Mouse (Mus musculus) heart, embryonic 15.5 days (tissue): ENCODE results near the gene Ttc28. TPM values are rescaled to one million over a fixed set of nuclear protein-coding genes. Genes with fewer than 3 reads are reported as not detected.

Experiments
- ATAC-seq: fragments of 200-750 bp; cut with Nextera tagmentation; replicated peaks from 2 replicates; pipeline ENCODE4 v1.8.0; 2017; ENCODE audit warnings: low read depth, moderate TSS enrichment; ENCODE audit not compliant: insufficient number of reproducible peaks, insufficient read depth, low FRiP score
- H3K27ac ChIP-seq: fragments of 300-500 bp; sonication (generic); 2 replicates; pipeline ENCODE4 v1.5.1; 2015; ENCODE audit warnings: mild to moderate bottlenecking, inconsistent platforms
- H3K27me3 ChIP-seq: fragments of 300-500 bp; sonication (generic); 2 replicates; pipeline ENCODE4 v1.6.1; 2015; ENCODE audit warnings: inconsistent platforms
- H3K36me3 ChIP-seq: fragments of 300-500 bp; sonication (generic); 2 replicates; pipeline ENCODE4 v1.6.1; 2015; ENCODE audit warnings: mild to moderate bottlenecking, inconsistent platforms
- H3K4me1 ChIP-seq: fragments of 300-500 bp; sonication (generic); replicated peaks from 2 replicates; pipeline ENCODE4 v1.6.1; 2015; ENCODE audit warnings: inconsistent platforms
- H3K4me2 ChIP-seq: fragments of 300-500 bp; sonication (generic); 2 replicates; pipeline ENCODE4 v1.6.1; 2015; ENCODE audit warnings: inconsistent platforms, mild to moderate bottlenecking, moderate library complexity
- H3K4me3 ChIP-seq: fragments of 300-500 bp; sonication (generic); 2 replicates; pipeline ENCODE4 v1.5.1; 2015; ENCODE audit warnings: mild to moderate bottlenecking, inconsistent platforms
- H3K9ac ChIP-seq: fragments of 300-500 bp; sonication (generic); 2 replicates; pipeline ENCODE4 v1.6.1; 2015; ENCODE audit warnings: mild to moderate bottlenecking, inconsistent platforms
- H3K9me3 ChIP-seq: fragments of 300-500 bp; sonication (generic); replicated peaks from 2 replicates; pipeline ENCODE4 v1.6.1; 2016; ENCODE audit warnings: inconsistent platforms
- WGBS: fragments of 180-500 bp; shearing (Covaris S2); methylation state at CpG from one replicate; pipeline ENCODE4 v1.1.7; 2015; ENCODE audit warnings: mixed read lengths; 5-methylcytosine and 5-hydroxymethylcytosine counted together
- polyA plus RNA-seq: library from polyadenylated mRNA; unstranded; fragments of >200 nt; fragmentation: Nextera tagmentation; extraction: Ambion mirVana; gene quantifications from 2 replicates; pipeline ENCODE4 v1.2.1, GENCODE M21; 2015

Gene Ttc28
- polyA plus RNA-seq, 1 experiment from 2014 or later = 5.8 TPM

DNA sequence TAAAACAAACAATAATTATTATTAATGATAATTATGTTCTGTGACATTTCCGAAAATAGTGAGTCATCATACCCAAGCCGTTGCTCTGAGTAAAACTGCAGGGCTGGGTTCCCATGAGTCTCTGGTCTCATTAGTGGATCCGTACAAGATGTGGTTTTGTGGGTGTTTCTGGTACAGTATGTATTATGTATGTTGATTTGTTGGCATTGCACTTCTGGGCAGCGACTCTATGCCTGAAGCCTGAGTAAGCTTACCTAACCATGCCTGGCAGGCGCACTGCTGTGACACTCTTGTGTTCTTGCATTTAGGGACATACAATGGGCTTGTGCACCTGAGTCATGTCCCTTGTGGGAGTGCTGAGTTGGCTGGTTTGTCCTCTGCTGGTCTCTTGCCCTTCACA, 190.3 kb downstream of the Ttc28 start:
- Histone ChIP-seq H3K27me3 (peaks cover 11% of the 10 kb centered on the region; the same call in 1 of the 2 replicates), H3K4me3 (no peak overlapping the region), H3K36me3 (no peaks in the 10 kb centered on the region), H3K4me2 (no peak overlapping the region), H3K9ac (no peak overlapping the region), H3K4me1 (peaks cover 10% of the 10 kb centered on the region), H3K9me3 (no peaks in the 10 kb centered on the region), H3K27ac (no peak overlapping the region)
- ATAC-seq = no peak
- 84% methylated on average over 5 of the region's 5 CpGs for WGBS

GRCm38 (mm10) chr5:111070361-111070760, 190.8 kb downstream of the Ttc28 start:
- no peak for ATAC-seq

GRCm38 (mm10) chr5:111073316-111073736, 193.7 kb downstream of the Ttc28 start:
- 0 out of 2 replicates have a peak, but pooled peaks have one; percentile 35 for ATAC-seq
- peaks cover 9% of the 10 kb centered on the region; the same call in 1 of the 2 replicates for H3K27me3 ChIP-seq
- no peak overlapping the region for H3K27ac ChIP-seq
- H3K4me2 ChIP-seq = no peak overlapping the region
- no peak overlapping the region for H3K4me3 ChIP-seq
- no peaks in the 10 kb centered on the region for H3K9me3 ChIP-seq
- no peaks in the 10 kb centered on the region for H3K36me3 ChIP-seq
- H3K4me1 ChIP-seq = peaks cover 14% of the 10 kb centered on the region
- no peak overlapping the region for H3K9ac ChIP-seq
- 46% methylated on average over 6 of the region's 6 CpGs for WGBS

More at GRCm38 (mm10) chr5:111070361-111070760, 190.8 kb downstream of the Ttc28 start:
- no peak overlapping the region for H3K27ac ChIP-seq
- 83% methylated on average over 6 of the region's 6 CpGs for WGBS
- no peak overlapping the region for H3K4me2 ChIP-seq
- no peaks in the 10 kb centered on the region for H3K36me3 ChIP-seq
- peaks cover 11% of the 10 kb centered on the region; the same call in 1 of the 2 replicates for H3K27me3 ChIP-seq
- H3K9me3 ChIP-seq = no peaks in the 10 kb centered on the region
- H3K9ac ChIP-seq = no peak overlapping the region
- no peak overlapping the region for H3K4me3 ChIP-seq
- H3K4me1 ChIP-seq = peaks cover 10% of the 10 kb centered on the region

- Histone ChIP-seq H3K9me3 (no peaks in the 10 kb centered on the region), H3K4me2 (no peak overlapping the region), H3K4me3 (no peak overlapping the region), H3K36me3 (no peaks in the 10 kb centered on the region), H3K9ac (no peak overlapping the region), H3K27ac (no peak overlapping the region), H3K27me3 (peaks cover 2% of the 10 kb centered on the region; the same call in 1 of the 2 replicates), H3K4me1 (peaks cover 14% of the 10 kb centered on the region)
- ATAC-seq = no peak
- 58% methylated on average over 7 of the region's 7 CpGs for WGBS
These were observed 194.4 kb downstream of the Ttc28 start for GRCm38 (mm10) chr5:111074050-111074449.

DNA sequence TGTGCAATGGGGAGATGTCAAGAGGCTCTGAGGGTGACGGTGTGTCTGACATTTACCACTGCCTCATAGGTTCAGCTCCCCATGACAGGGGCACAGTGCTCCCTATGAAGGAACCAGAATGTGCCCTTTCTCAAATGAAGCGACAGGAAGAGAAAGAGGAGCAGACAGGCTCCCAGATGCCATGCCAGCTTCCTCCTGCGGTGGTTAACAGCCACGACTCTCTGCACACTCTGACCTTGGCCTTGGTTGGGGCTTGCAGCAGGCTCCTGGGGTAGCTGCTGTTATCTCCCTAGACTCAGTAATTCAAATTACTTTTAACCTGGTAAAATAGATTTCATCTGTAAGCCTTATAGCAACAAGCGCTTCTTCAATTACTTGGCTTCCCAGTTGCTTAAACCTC, 196.2 kb downstream of the Ttc28 start:
- H3K4me1 ChIP-seq = peaks cover 14% of the 10 kb centered on the region
- H3K9ac ChIP-seq = no peak overlapping the region
- H3K36me3 ChIP-seq = no peaks in the 10 kb centered on the region
- no peaks in the 10 kb centered on the region for H3K27me3 ChIP-seq
- H3K4me2 ChIP-seq = no peak overlapping the region
- no peak overlapping the region for H3K4me3 ChIP-seq
- no peak overlapping the region for H3K27ac ChIP-seq
- 58% methylated on average over 5 of the region's 5 CpGs for WGBS
- no peak for ATAC-seq
- H3K9me3 ChIP-seq = no peaks in the 10 kb centered on the region

DNA sequence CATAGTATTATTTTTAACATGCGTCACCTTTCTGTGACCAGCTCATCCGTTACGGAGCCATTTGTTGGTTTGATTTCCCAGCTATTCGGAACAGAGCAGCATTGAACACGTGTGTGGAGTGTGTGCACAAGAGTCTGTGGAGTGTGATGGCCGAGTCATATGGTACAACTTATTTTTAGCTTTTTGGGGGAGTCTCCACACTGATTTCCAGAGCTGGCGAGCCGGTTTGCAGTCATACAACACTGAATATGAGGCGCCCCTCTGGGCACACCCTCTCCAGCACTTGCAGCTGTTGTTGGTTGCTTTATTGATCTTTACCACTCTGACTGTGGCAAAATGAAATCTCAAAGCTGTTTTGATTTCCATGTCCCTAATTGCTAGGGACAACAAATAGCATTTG, 197.7 kb downstream of the Ttc28 start:
- H3K27me3 ChIP-seq = no peaks in the 10 kb centered on the region
- WGBS = 72% methylated on average over 9 of the region's 9 CpGs
- no peak overlapping the region for H3K4me2 ChIP-seq
- ATAC-seq = no peak
- peaks cover 14% of the 10 kb centered on the region for H3K4me1 ChIP-seq
- no peak overlapping the region for H3K9ac ChIP-seq
- H3K9me3 ChIP-seq = no peaks in the 10 kb centered on the region
- H3K36me3 ChIP-seq = no peaks in the 10 kb centered on the region
- H3K4me3 ChIP-seq = no peak overlapping the region
- H3K27ac ChIP-seq = no peak overlapping the region

GRCm38 (mm10) chr5:111080601-111081000, 201.0 kb downstream of the Ttc28 start:
- Histone ChIP-seq H3K27ac (no peak overlapping the region), H3K4me2 (no peak overlapping the region), H3K36me3 (no peaks in the 10 kb centered on the region), H3K9me3 (no peaks in the 10 kb centered on the region), H3K4me1 (peaks cover 4% of the 10 kb centered on the region; the same call in 1 of the 2 replicates), H3K4me3 (no peak overlapping the region), H3K27me3 (no peaks in the 10 kb centered on the region), H3K9ac (no peak overlapping the region)
- WGBS = 87% methylated on average over 5 of the region's 5 CpGs
- no peak for ATAC-seq

DNA sequence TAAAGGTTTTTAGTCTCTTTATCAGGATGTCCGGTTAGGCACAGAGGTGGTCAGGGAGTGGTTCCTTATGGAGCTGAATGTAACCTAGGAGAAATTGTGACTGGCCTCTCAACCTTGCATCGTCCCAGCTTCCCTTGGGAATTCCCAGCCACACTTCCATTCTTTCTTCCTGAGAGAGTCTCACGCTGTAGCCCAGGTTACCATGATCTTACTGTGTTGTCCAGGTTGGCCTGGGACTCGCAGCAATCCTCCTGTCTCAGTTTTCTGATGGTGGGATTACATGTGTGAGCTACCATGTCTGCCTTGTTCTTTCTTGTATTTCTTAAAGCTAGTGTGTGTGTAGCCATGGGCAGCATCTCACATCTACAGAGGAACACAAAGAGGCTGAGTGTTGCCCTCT, 206.2 kb downstream of the Ttc28 start:
- no peak overlapping the region for H3K27ac ChIP-seq
- no peak overlapping the region for H3K4me3 ChIP-seq
- H3K36me3 ChIP-seq = no peaks in the 10 kb centered on the region
- ATAC-seq = no peak
- H3K27me3 ChIP-seq = no peaks in the 10 kb centered on the region
- no peak overlapping the region for H3K9ac ChIP-seq
- H3K4me2 ChIP-seq = no peak overlapping the region
- WGBS = 87% methylated on average over 4 of the region's 4 CpGs
- H3K4me1 ChIP-seq = no peaks in the 10 kb centered on the region
- no peaks in the 10 kb centered on the region for H3K9me3 ChIP-seq

- Histone ChIP-seq H3K27me3 (no peaks in the 10 kb centered on the region), H3K4me3 (no peak overlapping the region), H3K27ac (no peak overlapping the region), H3K4me1 (peaks cover 21% of the 10 kb centered on the region; the same call in 1 of the 2 replicates), H3K9ac (no peak overlapping the region), H3K9me3 (no peaks in the 10 kb centered on the region), H3K36me3 (peaks cover 12% of the 10 kb centered on the region; the same call in 1 of the 2 replicates), H3K4me2 (no peak overlapping the region)
- 39% methylated on average over 5 of the region's 5 CpGs for WGBS
- ATAC-seq = no peak
These were observed 217.1 kb downstream of the Ttc28 start for GRCm38 (mm10) chr5:111096750-111097149.

DNA sequence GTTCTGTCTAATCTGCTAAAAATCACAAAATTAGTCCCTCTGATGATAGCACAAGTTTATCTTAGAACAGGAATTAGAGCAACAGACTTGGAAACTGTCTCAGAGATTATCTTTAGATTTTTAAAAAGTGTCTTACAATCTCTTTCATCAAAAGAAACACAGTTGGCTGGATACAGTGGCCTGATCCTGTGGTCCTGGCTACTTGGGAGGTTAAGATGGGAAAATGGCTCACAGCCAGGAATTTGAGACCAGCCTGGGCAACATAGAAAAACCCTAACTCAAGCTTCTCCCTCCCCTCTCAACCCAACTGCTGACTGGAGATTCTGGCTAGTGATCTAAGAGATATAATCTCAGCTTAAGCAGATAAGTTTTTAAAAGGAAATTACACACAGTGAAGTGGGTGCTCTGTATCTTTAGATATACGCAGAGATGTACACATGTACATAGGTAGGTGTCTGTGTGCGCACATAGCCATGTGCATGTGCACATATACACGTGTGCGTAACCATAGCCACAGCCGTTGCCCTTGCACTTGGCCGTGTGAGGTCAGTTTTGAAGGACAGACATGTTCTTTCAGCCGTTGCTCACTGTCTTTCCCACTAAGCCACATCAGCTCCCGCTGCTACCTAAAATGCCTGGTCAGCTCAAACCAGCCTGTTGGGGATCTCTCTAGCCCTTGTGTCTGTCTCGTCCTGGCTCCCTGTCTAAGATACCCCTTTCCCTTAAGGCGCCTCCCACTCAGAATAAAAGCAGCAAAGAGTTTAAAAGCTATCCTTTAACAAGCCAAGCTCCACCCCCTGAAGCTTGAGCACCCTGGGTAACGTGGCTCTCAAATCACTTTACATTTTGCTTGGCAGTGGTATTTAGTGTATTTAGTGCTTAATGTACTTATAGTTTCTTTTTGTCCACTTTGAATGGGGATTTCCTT, 217.9 kb downstream of the Ttc28 start:
- Histone ChIP-seq H3K4me2 (no peak overlapping the region), H3K4me3 (no peak overlapping the region), H3K36me3 (peaks cover 17% of the 10 kb centered on the region; the same call in 1 of the 2 replicates), H3K4me1 (peaks cover 21% of the 10 kb centered on the region; the same call in 1 of the 2 replicates), H3K27me3 (no peaks in the 10 kb centered on the region), H3K27ac (no peak overlapping the region), H3K9ac (no peak overlapping the region), H3K9me3 (no peaks in the 10 kb centered on the region)
- WGBS = 62% methylated on average over 11 of the region's 11 CpGs
- ATAC-seq = no peak

DNA sequence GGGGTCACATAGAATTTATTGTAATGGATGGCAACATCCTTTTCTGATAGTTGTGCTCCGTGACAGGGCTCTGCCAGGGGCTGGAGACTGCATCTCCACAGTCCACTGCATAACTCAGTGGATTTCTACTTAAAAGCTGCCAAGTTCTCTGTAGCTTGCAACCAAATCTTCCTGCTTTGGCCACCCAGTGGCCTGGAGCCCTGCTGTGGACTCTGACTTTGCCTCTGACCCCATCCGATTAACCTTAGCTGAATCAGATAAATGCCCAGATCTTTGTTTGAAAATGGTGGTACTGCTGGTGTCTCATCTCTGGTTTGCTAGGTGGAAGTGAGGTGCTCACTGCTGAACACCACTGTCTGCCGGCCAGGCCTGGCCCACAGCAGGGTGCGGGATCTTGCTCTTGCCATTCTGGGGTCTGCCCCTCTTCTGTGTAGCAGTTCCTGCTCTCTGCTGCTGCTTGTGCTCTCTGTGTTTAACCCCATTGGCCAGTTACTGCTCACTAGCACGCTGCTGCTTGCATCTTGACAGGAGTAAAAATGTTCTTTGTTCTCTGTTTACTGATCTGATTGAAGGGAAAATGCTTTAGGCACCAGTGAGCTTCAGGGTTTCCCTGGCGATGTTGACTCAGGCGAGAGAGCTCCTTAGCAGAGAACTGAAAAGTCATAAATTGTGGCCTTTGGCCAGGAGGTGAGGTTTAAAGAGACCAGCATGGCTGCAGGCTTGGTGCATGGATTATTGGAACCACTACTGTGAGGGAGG, 219.1 kb downstream of the Ttc28 start:
- H3K4me1 ChIP-seq = peaks cover 21% of the 10 kb centered on the region; the same call in 1 of the 2 replicates
- no peak overlapping the region for H3K9ac ChIP-seq
- H3K27ac ChIP-seq = no peak overlapping the region
- no peak for ATAC-seq
- no peaks in the 10 kb centered on the region for H3K27me3 ChIP-seq
- no peak overlapping the region for H3K4me3 ChIP-seq
- no peaks in the 10 kb centered on the region for H3K9me3 ChIP-seq
- 56% methylated on average over 7 of the region's 7 CpGs for WGBS
- no peak overlapping the region for H3K4me2 ChIP-seq
- H3K36me3 ChIP-seq = peaks cover 17% of the 10 kb centered on the region; the same call in 1 of the 2 replicates
